Mouse (Mus musculus): ENCODE data around the gene Brd3os.
A peak's percentile ranks its signal among the peaks of the same experiment; 100 is the strongest.

Brd3os gene

DNA sequence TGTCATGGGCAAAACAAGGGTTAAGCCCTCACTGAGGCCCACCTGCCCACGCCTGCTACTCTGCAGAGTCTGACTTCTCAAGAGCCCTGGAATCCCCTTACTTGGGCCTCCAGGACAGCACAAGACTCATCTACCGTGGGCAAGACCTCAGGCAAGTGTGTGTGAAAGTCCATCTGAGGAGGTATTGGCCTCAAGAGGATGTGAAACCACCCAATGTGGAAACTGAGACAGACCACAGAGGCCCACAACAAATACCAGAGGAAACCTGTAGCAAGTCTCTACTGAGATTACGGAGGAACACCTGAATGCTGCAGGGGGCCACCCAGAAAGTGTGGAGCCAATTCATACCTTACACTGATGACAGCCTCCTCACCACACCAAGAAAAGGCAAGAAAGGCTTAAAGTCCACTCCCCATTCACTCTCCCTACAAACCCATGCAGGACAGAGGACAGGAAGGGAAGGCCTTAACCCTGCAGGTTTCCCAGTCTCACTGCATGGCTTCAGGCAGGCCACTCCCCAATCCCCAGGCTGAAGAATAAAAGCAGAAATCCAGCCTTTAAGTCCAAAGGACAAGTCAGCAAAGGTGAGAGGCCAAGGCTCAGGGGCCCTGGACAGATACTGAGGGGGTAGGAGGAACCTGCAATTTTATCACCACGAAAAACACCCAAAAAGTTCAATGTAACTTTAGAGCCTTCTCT is 27.3 kb downstream of the Brd3os start:
- no peak for DNase-seq (ENCODE audit: low read depth)

- no peak for DNase-seq (ENCODE audit: low read depth)
Observed at GRCm38 (mm10) chr2:27469991-27470355, 27.8 kb downstream of the Brd3os start.

DNA sequence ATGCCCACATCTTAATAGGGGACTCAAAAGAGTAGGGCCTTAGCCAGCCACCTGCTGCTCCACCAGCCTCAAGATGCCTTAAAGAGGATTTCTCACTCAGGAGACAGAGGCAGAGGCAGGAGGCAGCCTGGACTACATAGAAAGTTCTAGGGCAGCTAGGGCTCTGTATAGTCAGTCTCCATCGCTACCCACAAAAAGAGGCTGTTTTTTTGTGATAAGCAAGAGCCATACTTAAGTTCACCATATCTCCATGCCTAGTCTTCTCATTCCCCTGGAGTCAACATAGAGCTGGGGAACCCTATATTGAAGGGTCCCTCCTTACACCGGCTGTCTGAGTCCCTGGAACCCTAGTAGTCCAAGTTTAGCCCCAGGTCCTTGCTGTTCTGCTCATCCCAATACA is 28.4 kb downstream of the Brd3os start:
- DNase-seq (ENCODE audit: low read depth): no peak

GRCm38 (mm10) chr2:27471170-27471584 is 29.1 kb downstream of the Brd3os start:
- DNase-seq (ENCODE audit: low read depth): no peak

DNA sequence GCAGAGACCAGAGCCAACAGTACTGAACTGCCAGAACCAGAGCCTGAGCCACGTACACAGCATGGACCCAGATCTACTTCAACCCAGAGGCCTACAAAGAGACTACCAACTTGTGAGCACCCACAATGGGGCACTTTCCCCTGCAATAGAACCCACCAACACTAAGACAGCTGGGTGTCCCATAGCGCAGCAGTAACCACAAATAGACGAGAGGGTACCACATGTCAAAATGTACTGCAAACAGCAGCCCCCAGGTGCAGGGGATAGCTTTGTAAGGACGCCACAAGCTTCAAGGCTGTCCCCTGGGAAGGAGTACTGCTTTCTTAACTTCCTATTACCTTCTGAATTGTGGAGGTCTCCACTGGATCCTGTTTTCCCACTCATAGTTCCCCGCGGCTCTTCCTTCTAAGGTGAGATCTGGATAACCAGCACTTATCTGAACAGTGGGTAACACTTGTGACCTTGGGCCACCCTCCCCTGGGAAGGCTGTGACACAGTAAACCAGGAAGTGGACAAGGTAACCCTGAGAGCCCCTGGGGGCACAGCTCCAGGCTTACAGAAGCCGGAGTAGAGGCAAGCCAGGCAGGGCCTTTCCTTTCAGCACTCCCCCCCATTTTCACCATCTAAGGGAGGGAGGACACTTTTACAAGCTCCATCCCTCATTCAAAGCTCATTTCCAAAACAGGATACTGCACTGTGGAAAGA is 31.1 kb downstream of the Brd3os start:
- DNase-seq (ENCODE audit: low read depth): no peak

GRCm38 (mm10) chr2:27473911-27474310 is 31.8 kb downstream of the Brd3os start:
- DNase-seq (ENCODE audit: low read depth): peak; percentile 22

DNA sequence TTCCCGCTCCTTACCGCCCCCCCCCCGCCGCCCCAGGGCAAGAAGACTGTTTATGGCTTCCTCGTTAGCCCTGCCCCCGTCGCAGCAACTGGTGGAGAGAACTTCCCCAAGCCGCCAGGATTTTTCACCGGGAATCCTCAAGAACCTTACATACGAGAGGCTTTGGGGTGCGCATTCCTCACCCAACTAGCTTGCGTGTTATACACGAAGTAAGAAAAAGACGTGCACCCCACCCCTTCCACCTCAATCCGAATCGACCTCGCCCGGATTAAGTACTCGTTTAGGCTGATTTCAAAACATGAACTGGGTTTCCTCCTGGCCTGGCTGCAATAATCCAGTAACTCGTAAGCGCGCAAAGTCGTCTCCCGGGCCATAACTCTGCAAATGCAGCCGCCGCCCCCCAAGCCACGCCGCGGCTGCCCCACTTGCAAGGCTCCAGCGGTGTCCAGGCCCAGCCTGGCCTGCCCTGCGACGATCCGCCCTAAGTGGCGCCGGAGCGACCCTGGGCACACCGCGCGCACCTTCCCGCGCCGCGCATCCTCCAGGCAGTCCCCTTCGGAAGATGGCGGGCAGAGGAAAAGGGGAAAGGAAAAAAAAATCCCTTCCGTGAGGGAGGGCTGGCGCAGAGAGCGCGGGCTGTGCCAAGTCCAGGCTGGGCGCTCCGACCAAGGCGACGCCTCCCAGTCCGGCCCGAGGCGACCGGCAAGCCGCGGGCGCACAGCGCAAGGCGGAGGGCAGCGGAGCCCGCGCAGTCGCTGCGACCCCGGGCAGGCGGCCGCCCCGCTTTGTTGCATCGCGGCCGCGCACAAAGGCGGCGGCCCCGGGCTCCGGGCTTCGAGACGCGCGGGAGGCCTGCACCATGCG is 32.7 kb downstream of the Brd3os start:
- DNase-seq (ENCODE audit: low read depth): peak; percentile 67

DNA sequence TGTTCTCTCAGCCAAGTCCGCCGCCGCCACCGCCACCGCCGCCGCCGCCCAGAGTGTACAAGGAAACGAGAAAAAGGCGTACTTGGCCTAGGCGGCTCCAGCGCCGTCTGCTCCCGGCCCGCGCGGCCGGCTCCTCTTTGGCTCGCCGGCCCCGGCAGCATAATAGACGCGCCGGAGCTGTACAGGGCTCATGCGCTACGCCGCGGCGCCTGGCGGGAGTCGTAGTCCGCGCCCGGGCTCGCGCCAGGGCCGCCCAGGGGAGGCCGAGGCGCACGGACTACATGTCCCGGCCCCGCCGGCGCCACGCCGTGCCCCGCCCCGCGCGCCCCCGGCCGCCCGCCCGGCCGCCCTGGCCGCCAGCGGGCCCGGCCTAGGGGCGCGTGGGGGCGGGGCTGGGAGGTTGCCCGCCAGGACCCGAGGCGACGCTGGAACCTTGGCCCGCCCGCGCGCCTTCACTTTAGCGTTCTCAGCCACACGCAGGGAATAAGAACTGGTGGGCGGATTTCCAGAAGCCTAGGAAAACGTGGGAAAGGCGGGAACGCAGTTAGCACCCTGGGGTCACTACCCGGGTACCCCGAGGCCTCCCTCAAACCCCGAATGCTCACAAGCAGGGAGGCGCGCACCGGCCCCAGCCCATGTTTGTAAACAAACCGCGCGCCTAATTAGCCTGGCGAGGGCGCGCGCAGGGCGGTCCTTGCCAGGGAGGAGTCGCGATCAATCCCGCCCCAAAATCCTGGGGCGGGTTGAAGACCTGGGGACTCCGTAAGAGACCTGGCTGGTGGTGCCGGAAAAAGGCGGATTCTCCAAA is 33.6 kb downstream of the Brd3os start:
- DNase-seq (ENCODE audit: low read depth): peak; percentile 96

DNA sequence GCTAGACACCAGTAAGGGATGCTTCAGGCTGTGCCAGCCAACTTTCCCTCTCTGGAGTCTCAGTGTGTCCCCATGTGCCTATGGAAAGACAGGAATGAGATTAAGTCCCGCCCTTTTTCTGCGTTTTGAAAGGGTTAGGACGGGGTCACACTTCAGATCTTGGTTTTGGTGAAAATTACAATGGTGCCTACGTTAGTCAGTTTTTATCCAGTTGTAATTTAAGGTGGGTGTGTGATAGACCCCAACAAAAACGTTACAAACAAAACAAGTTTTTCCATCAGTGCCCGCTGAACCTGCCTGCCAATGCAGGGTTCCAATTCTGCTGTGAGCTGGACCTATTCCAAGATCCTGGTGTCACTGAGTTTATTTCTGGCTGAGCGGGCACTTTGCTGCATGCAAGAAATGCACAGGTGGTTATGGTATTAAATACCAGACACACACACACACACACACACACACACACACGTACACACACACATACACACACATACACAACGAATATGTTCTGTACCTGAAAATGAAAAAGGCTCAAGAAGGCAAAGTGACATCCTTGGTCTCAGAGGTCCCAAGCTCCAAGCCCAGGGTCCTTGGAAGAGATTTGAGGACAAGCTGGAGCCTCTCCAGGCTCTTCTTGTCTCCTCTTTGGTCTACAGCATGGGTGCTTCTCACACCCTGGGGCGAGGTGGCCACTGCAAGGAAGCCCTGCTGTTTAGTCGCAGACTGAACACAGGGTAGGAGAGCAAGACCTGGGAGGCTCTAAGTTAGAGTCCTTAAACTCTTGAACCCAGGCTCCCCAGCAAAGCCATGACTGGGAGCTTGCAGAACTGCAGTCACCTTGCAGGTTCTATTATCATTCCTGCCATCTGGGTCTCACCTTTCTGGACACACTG is 34.4 kb downstream of the Brd3os start:
- peak; percentile 22 for DNase-seq (ENCODE audit: low read depth)

DNA sequence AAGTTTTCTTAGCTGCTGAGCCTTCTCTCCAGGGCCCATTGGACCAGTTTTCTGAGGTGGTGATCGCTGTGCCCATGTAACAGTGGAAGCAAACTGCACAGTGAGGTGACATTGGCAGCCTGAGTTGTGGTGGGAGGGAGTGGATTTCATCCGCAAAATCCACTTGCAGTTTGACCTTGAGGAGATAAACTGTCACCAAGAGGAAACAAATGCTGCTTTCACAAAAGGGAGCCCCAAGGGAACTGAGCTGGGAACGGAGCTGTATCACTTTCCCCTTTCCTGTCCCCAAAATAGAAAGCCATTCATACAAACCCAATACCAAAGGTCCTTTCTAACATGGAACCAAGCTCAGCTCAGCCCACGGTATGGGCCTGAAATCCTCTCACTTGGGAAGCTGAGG is 37.7 kb downstream of the Brd3os start:
- no peak for DNase-seq (ENCODE audit: low read depth)

DNA sequence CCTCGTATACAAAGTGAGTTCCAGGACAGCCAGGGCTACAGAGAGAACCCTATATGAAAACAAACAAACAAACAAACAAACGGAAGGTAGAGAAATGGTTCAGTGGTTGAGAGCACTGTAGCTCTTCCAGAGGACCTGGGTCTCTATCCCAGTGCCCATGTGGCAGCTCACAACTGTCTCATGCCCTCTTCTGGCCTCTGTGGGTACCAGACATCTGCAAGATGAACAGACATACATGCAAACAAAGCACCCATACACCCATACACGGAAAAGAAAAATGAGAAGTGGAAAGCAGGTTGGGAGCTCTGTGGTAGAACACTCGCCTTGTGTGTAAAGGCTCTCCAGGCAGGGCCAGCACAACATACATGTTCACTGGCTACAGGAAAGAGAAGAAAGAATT is 38.2 kb downstream of the Brd3os start:
- no peak for DNase-seq (ENCODE audit: low read depth)

GRCm38 (mm10) chr2:27482265-27482861 is 40.2 kb downstream of the Brd3os start:
- DNase-seq (ENCODE audit: low read depth): no peak

- DNase-seq (ENCODE audit: low read depth): no peak
Observed at GRCm38 (mm10) chr2:27486725-27487124, 44.6 kb downstream of the Brd3os start.

DNA sequence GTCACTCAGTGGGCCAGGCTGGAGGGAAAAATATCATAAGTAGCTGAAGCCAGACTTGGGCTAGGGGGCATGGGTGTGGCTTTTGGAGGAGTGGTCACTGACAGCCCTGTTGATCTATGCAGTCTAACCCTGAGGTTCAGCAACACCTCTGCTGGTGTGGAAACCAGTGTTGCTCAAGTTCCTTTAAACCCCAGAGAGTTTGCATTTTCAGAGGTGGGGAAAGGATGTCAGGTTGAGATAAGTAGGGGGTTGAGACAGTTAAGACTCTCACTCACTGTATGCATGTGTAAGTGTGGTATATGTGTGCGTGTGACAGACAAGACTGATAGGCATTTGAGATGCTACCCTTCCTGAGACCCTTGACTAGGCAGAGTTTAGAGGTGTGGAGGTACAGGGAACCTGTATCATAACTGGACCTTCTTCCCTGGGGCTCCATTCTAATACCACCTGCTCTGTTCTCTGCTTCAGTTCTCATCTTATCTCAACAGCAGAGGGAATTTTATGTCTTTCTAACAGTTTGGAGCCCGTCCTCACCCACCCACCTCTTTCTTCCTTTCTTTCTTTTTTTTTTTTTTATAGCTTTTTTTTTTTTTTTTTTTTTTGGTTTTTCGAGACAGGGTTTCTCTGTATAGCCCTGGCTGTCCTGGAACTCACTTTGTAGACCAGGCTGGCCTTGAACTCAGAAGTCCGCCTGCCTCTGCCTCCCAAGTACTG is 45.4 kb downstream of the Brd3os start:
- no peak for DNase-seq (ENCODE audit: low read depth)

DNA sequence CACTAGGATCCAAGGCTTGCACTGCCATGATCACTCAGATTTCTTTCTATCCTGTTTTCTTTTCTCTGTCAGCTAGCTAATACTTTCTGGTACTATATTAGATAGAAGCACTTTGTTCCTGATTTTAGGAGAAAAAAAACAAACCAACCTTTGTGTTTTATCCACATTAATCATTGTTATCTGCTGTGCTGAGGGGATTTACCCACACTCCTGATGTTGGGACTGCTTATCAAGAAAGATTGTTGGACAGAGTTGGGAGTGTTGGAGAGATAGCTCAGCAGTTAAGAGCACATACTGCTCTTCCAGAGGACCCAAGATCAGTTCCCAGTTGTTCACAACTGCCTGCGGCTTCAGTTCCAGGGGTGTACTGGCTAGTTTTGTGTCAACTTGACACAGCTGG is 46.2 kb downstream of the Brd3os start:
- DNase-seq (ENCODE audit: low read depth): no peak

- DNase-seq (ENCODE audit: low read depth): no peak
Observed at GRCm38 (mm10) chr2:27490939-27491338, 48.8 kb downstream of the Brd3os start.
